Mouse (Mus musculus) kidney, adult 2 months (tissue): ENCODE data around the gene Kif1bp.

Source experiments
- CTCF ChIP-seq: fragments of 200-500 bp; conservative IDR thresholded peaks from 2 replicates; pipeline ENCODE4 v1.5.1; 2011; ENCODE audit warnings: low read depth, mild to moderate bottlenecking, control low read depth, low read length, moderate library complexity, mixed read lengths; ENCODE audit not compliant: insufficient read depth, insufficient read length
- POLR2A ChIP-seq: fragments of 200-500 bp; IDR thresholded peaks from one replicate; pipeline ENCODE4 v1.6.1; 2011; ENCODE audit warnings: low read depth, low read length, control low read depth

DNA sequence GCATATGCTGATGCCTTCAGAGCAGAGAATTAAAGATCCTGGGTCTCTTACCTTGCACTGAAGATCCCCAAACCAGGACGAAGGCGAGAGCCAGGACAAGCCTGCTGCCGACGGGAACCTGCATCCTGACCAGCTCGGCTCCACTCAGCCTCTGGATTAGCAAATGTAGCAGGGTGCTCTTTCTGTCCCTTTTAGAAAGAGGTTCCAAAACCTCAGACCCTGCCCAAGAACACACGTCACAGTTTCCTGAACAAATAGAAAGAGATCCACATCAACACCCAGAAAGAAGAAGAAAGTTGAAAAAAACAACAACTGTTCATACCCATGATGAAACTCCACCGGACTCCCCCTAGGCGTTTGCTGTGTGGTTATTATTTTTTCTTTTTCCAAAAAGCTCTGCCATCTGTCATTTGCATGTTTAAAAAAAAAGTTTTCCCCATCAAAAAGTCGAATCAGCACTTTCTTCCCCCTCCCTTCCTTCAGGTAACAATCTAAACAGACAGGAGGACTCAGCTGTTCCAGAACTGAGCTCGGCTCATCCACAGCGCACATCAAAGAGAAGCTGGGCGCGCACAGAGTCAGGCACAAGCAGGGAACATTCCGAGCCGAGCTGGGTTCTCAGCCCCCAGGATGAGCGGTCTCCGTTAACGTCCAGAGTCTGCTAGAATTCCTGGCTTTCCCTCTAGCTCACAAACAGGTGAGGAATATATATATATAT is 70.5 kb downstream of the Kif1bp start:
- TF ChIP-seq CTCF, result no peak
- peak; percentile 60 for TF ChIP-seq POLR2A
